16 mouse cellular contexts compared by ENCODE assay signal in the genomic region with DNA sequence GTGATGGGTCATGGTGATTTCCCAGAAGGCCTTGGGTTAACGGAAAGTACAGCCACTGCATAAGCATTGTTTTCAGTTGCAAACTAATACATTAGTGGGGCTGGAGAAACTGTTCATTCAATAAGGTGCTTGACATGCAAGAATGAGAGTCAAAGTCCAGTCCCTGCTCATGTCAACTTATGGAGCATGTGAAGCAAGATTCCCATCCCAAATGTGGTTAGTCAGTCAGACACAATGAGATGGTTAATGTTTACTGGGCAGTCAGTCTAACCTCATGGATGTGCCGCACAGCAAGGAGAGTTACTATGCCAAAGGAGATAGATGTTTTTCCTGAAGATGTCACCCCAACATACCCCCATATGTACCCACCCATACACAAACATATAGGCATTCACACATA.
"Had no signal": no experiment of that assay in that cellular context is flagged by ENCODE, and none has a peak within 500 bp of the region (broad histone marks: within the 10 kb centered on the region; RNA-seq: fewer than 3 reads in every experiment).

No protein-coding gene starts in this region.

- H3K4me2 ChIP-seq: neural tube, embryonic 13.5 days; neural tube, embryonic 15.5 days; stomach, embryonic 15.5 days had no signal

- H3K4me3 ChIP-seq: neural tube, embryonic 13.5 days; neural tube, embryonic 15.5 days; stomach, embryonic 15.5 days had no signal

- H3K9ac ChIP-seq: neural tube, embryonic 13.5 days; neural tube, embryonic 15.5 days; stomach, embryonic 15.5 days had no signal

- H3K9me3 ChIP-seq: neural tube, embryonic 13.5 days; neural tube, embryonic 15.5 days; stomach, embryonic 15.5 days had no signal

- H3K27ac ChIP-seq: neural tube, embryonic 13.5 days; neural tube, embryonic 15.5 days; stomach, embryonic 15.5 days; stomach, postnatal 0 days had no signal

- H3K4me1 ChIP-seq: neural tube, embryonic 13.5 days; neural tube, embryonic 15.5 days; stomach, embryonic 15.5 days had no signal

- H3K36me3 ChIP-seq: neural tube, embryonic 13.5 days; neural tube, embryonic 15.5 days; stomach, embryonic 15.5 days had no signal

- H3K27me3 ChIP-seq: neural tube, embryonic 13.5 days; neural tube, embryonic 15.5 days; stomach, embryonic 15.5 days had no signal

- DNase-seq: retina, postnatal 1 day; right cerebral cortex, adult 18-20 months; right cerebral cortex, postnatal 14 days; right cerebral cortex, postnatal 25 days; right cerebral cortex, postnatal 4 days; spleen, adult 18-20 months; thymus, adult 18-20 months; thymus, adult 2 months; thymus, postnatal 14 days; thymus, postnatal 25 days; thymus, postnatal 36 days; thymus, postnatal 4 days had no signal
